Mouse (Mus musculus): ENCODE data around the gene Asic1. TPM values are rescaled to one million over a fixed set of nuclear protein-coding genes. Genes with fewer than 3 reads are reported as not detected.

Asic1 gene
- polyA plus RNA-seq, 1 experiment from 2014 or later, result 45.1 TPM

DNA sequence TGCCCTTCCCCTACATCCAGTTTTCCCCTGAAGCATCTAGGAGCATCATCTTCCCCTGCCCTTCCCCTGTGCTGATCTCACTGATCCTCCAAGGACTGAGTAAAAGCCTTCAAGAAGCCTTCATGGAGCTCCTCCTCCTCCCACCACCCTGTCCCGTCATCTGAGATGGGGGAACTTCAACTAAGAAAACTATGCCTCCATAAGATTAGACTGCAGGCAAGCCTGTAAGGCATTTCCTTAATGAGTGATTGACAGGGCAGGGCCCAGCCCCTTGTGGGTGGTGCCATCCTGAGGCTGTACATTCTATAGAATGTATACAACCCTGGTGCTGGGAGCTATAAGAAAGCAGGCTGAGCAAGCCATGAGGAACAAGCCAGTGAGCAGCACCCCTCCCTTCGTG lies 11.7 kb upstream of the Asic1 start:
- peaks cover 10% of the 10 kb centered on the region for H3K4me1 ChIP-seq (ENCODE audit: control insufficient read depth, insufficient read depth, low read depth, low read length)
- no peak overlapping the region for H3K4me3 ChIP-seq (ENCODE audit: low read length)
- H3K9me3 ChIP-seq (ENCODE audit: control insufficient read depth, low read length), result no peaks in the 10 kb centered on the region
- 63% methylated on average over 2 of the region's 2 CpGs for WGBS
- H3K36me3 ChIP-seq (ENCODE audit: control insufficient read depth, insufficient read depth, low read length), result no peaks in the 10 kb centered on the region
- no peak overlapping the region for H3K9ac ChIP-seq (ENCODE audit: low read depth, low read length)
- no peaks in the 10 kb centered on the region for H3K27me3 ChIP-seq (replicated peaks; ENCODE audit: control insufficient read depth, insufficient read depth, low read length)
- no peak overlapping the region for H3K4me2 ChIP-seq (ENCODE audit: low read length)
- no peak for ATAC-seq
- no peak overlapping the region for H3K27ac ChIP-seq (ENCODE audit: low read depth, low read length)

DNA sequence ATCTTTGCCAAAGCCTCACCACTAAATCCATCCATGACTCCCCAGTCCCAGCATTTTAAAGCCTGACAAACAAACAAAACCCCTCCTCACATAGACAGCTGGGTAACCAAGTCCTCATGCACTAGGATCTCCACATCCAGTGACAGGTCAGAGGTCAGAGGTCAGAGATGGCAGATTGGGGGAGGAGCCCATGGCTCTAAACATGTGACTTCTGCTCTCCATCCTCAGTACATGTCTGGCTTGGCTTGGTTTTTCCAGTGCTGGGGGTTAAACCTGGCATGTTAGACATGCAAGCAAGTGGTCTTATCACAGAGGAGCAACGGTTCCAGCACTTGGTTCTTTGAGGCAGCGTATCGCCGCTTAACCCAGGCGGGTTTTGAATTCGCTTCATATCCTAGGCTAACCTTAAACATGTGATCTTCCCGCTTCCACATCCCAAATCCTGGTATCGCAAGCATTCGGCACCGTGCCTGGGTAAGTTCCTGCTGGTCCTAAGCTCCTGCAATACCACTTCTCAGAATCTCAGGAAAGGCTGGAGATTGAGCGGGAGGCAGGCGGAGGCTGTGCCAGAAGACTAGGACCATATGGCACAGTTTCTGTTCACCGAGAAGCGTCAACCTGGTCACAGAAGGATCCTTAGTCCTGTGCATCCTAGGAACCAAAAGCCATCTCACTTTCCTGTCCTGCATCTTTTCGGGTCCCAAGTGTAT lies 8.9 kb upstream of the Asic1 start:
- H3K9ac ChIP-seq (ENCODE audit: low read depth, low read length), result no peak overlapping the region
- no peak overlapping the region for H3K4me3 ChIP-seq (ENCODE audit: low read length)
- no peak overlapping the region for H3K27ac ChIP-seq (ENCODE audit: low read depth, low read length)
- no peaks in the 10 kb centered on the region for H3K36me3 ChIP-seq (ENCODE audit: control insufficient read depth, insufficient read depth, low read length)
- no peaks in the 10 kb centered on the region for H3K9me3 ChIP-seq (ENCODE audit: control insufficient read depth, low read length)
- H3K4me1 ChIP-seq (ENCODE audit: control insufficient read depth, insufficient read depth, low read depth, low read length), result peaks cover 23% of the 10 kb centered on the region
- H3K27me3 ChIP-seq (replicated peaks; ENCODE audit: control insufficient read depth, insufficient read depth, low read length), result no peaks in the 10 kb centered on the region
- no peak for ATAC-seq
- WGBS, result 88% methylated on average over 15 of the region's 15 CpGs
- no peak overlapping the region for H3K4me2 ChIP-seq (ENCODE audit: low read length)

DNA sequence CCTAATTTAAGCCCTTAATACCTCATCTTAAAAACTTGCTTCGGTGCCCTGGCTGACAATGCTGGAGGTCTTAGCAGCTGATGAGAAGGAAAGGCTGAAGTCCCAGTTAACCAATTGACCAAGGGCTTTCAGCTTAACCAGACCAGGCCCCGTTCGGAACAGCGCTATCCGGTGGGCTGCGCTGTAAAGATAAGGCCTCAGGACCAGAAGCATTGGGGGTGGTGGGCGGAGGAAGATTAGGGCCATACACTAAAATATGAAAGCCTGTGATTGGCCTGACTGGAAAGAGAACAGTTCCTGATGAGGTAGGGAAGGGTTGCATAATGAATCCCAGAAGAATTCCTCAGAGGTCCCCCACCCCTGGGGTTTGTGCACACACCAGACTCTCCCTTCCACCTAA lies 7.8 kb upstream of the Asic1 start:
- Histone ChIP-seq H3K27me3 (replicated peaks; ENCODE audit: control insufficient read depth, insufficient read depth, low read length) (no peaks in the 10 kb centered on the region), H3K36me3 (ENCODE audit: control insufficient read depth, insufficient read depth, low read length) (no peaks in the 10 kb centered on the region), H3K4me3 (ENCODE audit: low read length) (no peak overlapping the region), H3K4me1 (ENCODE audit: control insufficient read depth, insufficient read depth, low read depth, low read length) (peaks cover 25% of the 10 kb centered on the region), H3K9ac (ENCODE audit: low read depth, low read length) (no peak overlapping the region), H3K4me2 (ENCODE audit: low read length) (no peak overlapping the region), H3K9me3 (ENCODE audit: control insufficient read depth, low read length) (no peaks in the 10 kb centered on the region), H3K27ac (ENCODE audit: low read depth, low read length) (no peak overlapping the region)
- no peak for ATAC-seq
- 64% methylated on average over 7 of the region's 7 CpGs for WGBS

DNA sequence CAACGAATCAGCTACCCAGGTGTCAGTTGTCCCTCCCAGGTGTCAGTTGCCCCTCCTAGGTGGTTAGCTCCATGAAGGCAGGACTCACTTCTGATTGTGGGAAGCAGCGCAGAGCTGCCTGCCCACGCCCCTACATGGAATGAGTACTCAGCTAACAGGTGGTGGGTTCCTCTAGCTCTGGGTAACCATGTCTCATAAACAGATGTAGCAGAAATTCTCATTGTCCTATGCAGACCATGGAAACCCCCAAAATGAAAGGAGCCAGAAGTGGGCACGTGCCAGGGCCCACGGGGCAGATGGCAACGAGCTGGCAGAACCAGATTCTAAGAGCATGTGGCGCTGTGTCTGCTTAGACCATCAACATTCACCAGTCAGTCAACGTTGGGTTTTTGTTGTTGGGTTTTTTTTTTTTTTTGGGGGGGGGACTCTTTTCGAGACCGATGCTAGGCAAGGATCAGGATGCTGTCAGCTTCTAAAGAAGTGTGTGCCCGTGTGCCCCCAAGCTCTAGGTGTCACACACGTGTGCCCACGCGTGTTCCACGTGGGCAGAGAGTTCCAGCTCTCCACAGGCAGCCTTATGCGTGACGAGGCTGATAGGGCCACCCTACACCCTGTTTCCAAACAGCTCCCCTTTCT lies 6.1 kb upstream of the Asic1 start:
- Histone ChIP-seq H3K9ac (ENCODE audit: low read depth, low read length) (peak overlapping the region; percentile 77), H3K4me2 (ENCODE audit: low read length) (peak overlapping the region; percentile 89), H3K4me3 (ENCODE audit: low read length) (peak overlapping the region; percentile 45), H3K9me3 (ENCODE audit: control insufficient read depth, low read length) (no peaks in the 10 kb centered on the region), H3K36me3 (ENCODE audit: control insufficient read depth, insufficient read depth, low read length) (no peaks in the 10 kb centered on the region), H3K27ac (ENCODE audit: low read depth, low read length) (peak overlapping the region; percentile 86), H3K4me1 (ENCODE audit: control insufficient read depth, insufficient read depth, low read depth, low read length) (peaks cover 31% of the 10 kb centered on the region), H3K27me3 (replicated peaks; ENCODE audit: control insufficient read depth, insufficient read depth, low read length) (no peaks in the 10 kb centered on the region)
- 4% methylated on average over 17 of the region's 17 CpGs for WGBS
- no peak; the same call in 1 of the 2 replicates for ATAC-seq

DNA sequence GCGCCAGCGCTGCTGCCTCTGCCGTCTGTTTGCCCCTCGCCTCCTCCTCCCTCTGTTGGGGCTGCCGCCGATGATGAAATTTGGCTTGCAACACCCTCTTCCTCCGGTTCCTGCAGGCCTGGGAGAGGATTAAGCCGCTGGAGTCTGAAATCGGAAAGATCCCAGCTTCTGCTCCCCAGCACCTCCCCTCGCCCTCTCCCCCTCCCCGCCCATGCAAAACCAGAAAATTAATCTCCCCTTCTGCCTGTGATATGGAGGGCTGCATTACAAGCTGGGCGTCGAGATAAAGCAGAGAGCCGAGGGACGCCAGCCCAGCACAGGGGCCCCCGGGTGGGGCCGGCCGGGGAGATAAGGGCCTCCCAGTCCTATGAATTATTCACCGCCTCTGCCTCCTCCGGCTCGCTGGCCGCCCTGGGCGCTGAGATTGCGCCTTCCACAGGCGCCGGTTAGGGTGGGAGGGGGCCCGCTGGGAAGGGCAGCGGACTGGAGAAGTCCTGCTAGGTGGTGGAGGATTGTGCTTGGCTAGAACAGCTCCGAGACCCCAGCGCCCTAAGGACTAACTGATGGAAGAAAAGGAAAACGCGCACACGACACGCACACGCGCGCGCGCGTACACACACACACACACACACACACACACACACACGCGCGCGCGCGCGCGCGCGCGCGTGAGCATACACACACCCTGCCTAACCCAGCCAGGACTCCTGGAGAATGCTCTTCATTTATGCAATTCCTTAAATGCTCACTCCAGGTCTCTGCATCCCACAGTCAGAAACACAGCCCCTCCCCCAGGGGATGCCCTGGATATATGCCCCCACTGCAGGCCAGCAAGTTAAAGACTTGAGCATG lies 5.3 kb upstream of the Asic1 start:
- peak overlapping the region; percentile 77 for H3K9ac ChIP-seq (ENCODE audit: low read depth, low read length)
- peak overlapping the region; percentile 86 for H3K27ac ChIP-seq (ENCODE audit: low read depth, low read length)
- H3K27me3 ChIP-seq (replicated peaks; ENCODE audit: control insufficient read depth, insufficient read depth, low read length), result no peaks in the 10 kb centered on the region
- WGBS, result 1% methylated on average over 44 of the region's 52 CpGs
- no peaks in the 10 kb centered on the region for H3K36me3 ChIP-seq (ENCODE audit: control insufficient read depth, insufficient read depth, low read length)
- no peaks in the 10 kb centered on the region for H3K9me3 ChIP-seq (ENCODE audit: control insufficient read depth, low read length)
- H3K4me2 ChIP-seq (ENCODE audit: low read length), result peak overlapping the region; percentile 89
- ATAC-seq, result peak; percentile 59
- H3K4me1 ChIP-seq (ENCODE audit: control insufficient read depth, insufficient read depth, low read depth, low read length), result peaks cover 37% of the 10 kb centered on the region
- H3K4me3 ChIP-seq (ENCODE audit: low read length), result peak overlapping the region; percentile 45

DNA sequence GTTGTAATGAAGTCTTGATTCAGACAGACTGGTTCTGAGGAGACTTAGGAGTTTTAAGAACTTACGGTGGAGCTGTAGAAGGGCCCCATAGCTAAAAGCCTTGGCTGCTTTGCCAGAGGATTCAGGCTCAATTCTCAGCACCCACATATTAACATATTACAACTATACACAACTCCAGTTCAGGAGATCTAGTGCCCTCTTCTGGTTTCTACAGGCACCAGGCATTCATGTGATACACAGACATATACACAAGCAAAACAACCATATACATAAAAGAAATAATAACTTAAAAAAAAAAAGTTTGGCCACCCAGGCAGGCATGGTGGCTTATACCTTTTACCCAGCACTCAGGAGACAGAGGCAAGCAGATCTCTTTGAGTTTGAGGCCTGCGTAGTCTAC lies 2.6 kb upstream of the Asic1 start:
- Histone ChIP-seq H3K27ac (ENCODE audit: low read depth, low read length) (no peak overlapping the region), H3K9me3 (ENCODE audit: control insufficient read depth, low read length) (no peaks in the 10 kb centered on the region), H3K4me3 (ENCODE audit: low read length) (no peak overlapping the region), H3K27me3 (replicated peaks; ENCODE audit: control insufficient read depth, insufficient read depth, low read length) (no peaks in the 10 kb centered on the region), H3K4me2 (ENCODE audit: low read length) (no peak overlapping the region), H3K4me1 (ENCODE audit: control insufficient read depth, insufficient read depth, low read depth, low read length) (peaks cover 49% of the 10 kb centered on the region), H3K36me3 (ENCODE audit: control insufficient read depth, insufficient read depth, low read length) (no peaks in the 10 kb centered on the region), H3K9ac (ENCODE audit: low read depth, low read length) (no peak overlapping the region)
- 98% methylated on average over 2 of the region's 2 CpGs for WGBS
- ATAC-seq, result no peak

DNA sequence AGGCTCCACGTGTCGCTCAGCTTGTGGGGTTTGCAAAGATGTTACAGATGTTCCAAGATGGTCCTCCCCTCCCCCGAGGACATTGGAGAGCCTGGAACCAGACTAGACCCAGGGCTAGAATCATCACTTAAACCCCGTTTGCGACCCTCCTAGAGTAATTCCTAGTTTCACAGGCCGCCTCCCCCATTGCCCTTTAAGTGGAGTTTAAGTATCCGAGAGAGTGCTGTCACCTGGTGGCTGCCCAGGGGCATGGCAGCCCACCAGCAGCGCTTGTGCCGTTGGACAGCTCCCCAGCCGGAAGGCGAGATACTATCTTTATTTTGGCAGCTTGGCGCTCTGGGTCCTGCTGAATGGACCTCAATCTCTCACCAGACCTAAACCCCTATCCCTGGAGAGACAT lies 1.3 kb upstream of the Asic1 start:
- Histone ChIP-seq H3K36me3 (ENCODE audit: control insufficient read depth, insufficient read depth, low read length) (no peaks in the 10 kb centered on the region), H3K27ac (ENCODE audit: low read depth, low read length) (peak overlapping the region; percentile 54; the same call in 1 of the 2 replicates), H3K9ac (ENCODE audit: low read depth, low read length) (peak overlapping the region; percentile 36; the same call in 1 of the 2 replicates), H3K27me3 (replicated peaks; ENCODE audit: control insufficient read depth, insufficient read depth, low read length) (no peaks in the 10 kb centered on the region), H3K4me2 (ENCODE audit: low read length) (peak overlapping the region; percentile 38), H3K4me1 (ENCODE audit: control insufficient read depth, insufficient read depth, low read depth, low read length) (peaks cover 61% of the 10 kb centered on the region), H3K9me3 (ENCODE audit: control insufficient read depth, low read length) (no peaks in the 10 kb centered on the region), H3K4me3 (ENCODE audit: low read length) (no peak overlapping the region)
- ATAC-seq, result no peak
- WGBS, result 2% methylated on average over 12 of the region's 12 CpGs

DNA sequence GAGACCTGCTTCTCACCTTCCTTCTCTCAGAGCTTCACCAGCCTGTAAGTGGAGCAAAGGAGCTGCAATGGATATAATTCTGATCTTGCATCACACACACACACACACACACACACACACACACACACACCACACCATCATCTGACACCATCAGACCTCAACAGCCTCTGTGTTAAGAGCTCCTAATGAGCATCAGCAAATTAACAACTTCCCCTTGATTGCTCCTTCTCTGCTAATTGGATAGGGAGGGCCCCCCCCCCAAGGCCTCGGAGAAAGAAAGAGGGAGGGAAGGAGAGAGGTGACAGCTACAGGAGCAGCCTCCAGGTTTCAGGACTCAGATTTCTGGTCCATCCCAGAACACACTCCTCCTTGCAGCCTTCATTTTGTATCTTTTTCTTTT lies 776 bp upstream of the Asic1 start:
- Histone ChIP-seq H3K9me3 (ENCODE audit: control insufficient read depth, low read length) (no peaks in the 10 kb centered on the region), H3K4me2 (ENCODE audit: low read length) (peak overlapping the region; percentile 80), H3K36me3 (ENCODE audit: control insufficient read depth, insufficient read depth, low read length) (no peaks in the 10 kb centered on the region), H3K27ac (ENCODE audit: low read depth, low read length) (peak overlapping the region; percentile 93), H3K27me3 (replicated peaks; ENCODE audit: control insufficient read depth, insufficient read depth, low read length) (no peaks in the 10 kb centered on the region), H3K9ac (ENCODE audit: low read depth, low read length) (no peak overlapping the region; the same call in 1 of the 2 replicates), H3K4me3 (ENCODE audit: low read length) (no peak overlapping the region), H3K4me1 (ENCODE audit: control insufficient read depth, insufficient read depth, low read depth, low read length) (peaks cover 57% of the 10 kb centered on the region)
- no peak for ATAC-seq
- WGBS, result 0% methylated on average over 1 of the region's 1 CpGs
